Mouse (Mus musculus) layer of hippocampus, adult 8-10 months (tissue): ENCODE measurements around the gene Csf2rb. TPM values are rescaled to one million over a fixed set of nuclear protein-coding genes. Genes with fewer than 3 reads are reported as not detected.

Source experiments
- DNase-seq, 2 experiments: peaks; one replicate each; pipeline ENCODE4 v3.0.0; 2022; ENCODE audit warnings: low spot score in 2 of 2
- microRNA-seq, 2 experiments: library from miRNA; unstranded; fragments of <30 nt; microRNA quantifications; one replicate each; pipeline ENCODE4 v1.2.0; 2022
- total RNA-seq, 4 experiments: library from RNA; stranded (reverse); gene quantifications; 2 replicates each; pipeline ENCODE4 v1.2.4; 2022

Csf2rb gene
- total RNA-seq, 4 experiments from 2014 or later: 1.8 to 9.4 (median 4.4) TPM

DNA sequence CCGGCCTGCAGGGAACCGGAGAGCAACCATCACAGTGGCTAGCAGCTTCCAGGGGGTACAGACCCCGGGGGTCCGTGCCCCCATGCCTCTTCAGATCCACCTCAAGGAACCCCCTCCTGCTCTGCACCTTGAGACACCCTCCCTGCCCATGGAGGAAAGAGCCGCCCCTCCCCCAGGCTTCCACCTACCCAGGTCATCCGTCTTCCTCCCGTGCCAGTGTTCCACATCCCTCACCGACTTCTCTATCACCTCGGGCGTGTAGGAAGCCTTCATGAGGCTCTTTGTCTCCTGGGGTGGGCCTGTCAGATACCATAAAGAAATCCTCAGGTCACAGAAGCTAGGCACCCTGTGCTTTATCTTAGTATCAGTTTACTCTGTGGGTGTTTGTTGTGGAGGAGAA is 53.0 kb downstream of the Csf2rb start:
- DNase-seq: no peak

GRCm38 (mm10) chr15:78380208-78380607 is 54.7 kb downstream of the Csf2rb start:
- no peak for DNase-seq

DNA sequence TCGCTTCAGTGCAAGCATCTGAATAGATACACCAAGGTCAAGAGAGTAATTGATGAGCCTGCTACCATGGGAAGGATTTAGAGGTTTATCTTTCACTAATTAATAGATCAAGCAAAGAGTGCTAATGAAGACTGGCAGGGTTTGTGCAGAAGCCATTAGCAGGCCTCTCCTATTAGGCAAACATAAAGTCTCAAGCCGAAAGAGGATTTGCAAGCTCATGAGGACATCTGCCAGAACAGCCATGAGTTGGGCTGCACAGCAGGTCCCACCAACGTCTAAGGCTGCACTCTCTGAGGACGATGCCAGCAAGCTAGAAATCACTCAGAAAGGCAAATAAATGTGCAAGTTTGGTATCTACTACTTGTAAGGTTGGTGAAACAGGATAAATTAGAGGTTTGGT is 55.2 kb downstream of the Csf2rb start:
- peak; percentile 61 to 62 for DNase-seq

DNA sequence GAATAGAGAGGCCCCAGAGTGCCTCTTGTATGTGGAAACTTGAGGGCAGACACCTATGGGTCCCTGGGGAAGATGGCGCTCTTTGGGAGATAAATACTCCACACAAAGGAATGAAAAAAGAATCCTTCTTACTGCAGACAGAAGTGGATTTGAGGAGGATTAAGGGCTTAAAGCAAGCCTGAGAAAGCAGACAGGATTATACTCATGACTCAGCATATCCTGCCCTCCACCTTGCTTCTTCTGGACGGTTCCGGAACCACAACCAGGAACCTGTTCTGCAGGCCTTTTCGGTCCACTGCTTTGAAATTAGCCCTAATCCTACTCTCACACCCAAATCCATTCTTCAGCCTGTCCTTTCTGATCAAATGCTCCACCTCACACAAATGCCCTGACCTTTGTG is 56.6 kb downstream of the Csf2rb start:
- DNase-seq: no peak

- DNase-seq: peak; percentile 66 to 81
Measured at GRCm38 (mm10) chr15:78383450-78384219, 58.1 kb downstream of the Csf2rb start.

DNA sequence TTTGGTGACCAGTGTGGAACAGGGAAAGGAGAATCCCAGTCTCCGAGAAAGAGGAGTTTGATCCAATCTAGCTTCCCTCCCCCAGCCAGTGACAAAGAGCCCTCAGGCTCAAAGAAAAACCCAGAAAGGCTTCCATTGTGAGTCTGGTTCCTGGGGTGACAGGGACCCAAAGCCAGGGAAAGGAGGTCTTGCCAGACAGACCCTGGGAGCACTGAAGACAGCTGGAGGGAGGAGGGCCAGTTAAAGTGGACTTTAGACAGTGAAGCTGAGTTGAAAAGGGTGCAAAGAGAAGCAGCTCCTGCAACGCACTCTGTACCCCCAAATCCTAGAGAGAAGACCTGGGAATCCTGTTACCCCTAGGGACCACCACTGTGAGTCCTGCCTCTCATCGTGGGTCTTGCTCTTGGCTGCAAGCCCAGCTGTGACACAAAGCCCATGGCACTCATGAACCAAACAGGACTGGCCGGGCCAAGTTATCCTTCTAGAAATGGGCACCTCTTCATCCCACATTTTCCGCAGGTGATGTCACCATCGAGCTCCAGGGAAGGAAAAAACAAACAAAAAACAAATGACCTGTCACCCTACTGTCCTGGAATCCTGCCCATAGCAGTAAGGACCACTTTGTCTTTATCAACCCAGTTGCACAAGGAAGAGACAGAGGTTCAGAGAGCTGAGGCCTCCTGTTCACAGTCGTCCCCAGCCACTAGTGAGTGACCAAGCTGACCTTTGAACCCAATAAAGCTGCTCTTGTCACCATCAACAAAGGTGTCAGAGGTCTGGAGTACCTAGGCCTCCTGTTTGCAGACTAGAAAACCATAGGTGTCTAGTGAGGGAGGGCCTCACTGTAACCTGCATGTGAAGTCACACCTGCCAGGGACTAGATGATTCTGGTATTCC is 58.9 kb downstream of the Csf2rb start:
- peak; percentile 57 to 77 for DNase-seq

DNA sequence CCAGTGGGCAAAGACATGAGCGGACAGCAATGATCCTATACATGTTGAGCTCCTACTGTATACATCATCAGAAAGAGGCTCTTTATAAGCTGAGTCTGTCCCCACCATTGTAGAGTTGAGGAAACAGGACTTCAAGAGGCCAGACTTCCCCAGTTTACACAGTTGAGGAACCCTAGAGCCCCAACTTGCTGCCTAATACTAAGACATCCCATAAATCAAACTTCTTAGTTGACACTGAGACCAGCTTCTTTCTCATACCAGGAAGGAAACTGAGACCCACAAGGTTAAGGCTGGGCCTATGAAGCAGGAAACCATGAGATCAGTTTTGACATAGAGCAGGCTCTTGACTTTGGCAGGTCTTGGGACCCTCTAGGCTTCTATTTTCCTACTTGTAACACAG is 60.0 kb downstream of the Csf2rb start:
- DNase-seq: no peak

GRCm38 (mm10) chr15:78390855-78391254 is 65.3 kb downstream of the Csf2rb start:
- no peak for DNase-seq

GRCm38 (mm10) chr15:78395478-78395962 is 70.0 kb downstream of the Csf2rb start, which contains the start of gene Tex33:
Gene Tex33 (minus strand): TSS chr15:78395912.
- no peak for DNase-seq

DNA sequence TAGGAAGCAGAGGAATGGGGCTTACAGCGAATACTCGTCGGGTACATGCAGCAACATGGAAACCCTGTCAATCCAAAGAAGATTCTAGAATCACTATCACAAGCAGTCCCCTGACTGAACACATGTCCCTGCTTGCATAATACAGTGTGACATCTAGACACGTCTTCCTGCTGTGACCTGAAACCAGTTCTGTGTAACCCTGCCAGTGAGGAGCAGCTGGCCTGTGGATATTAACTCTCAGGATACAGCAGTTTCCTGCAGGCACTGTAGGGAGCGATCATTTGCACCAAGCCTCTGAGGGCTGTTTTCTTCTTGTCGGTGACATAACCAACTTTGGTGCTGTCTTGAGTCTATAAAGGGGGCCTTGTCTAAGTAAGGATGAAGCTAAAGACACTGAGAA is 75.8 kb downstream of the Csf2rb start:
- DNase-seq: no peak

GRCm38 (mm10) chr15:78401921-78402320 is 76.4 kb downstream of the Csf2rb start:
- DNase-seq: peak; percentile 61 to 62

DNA sequence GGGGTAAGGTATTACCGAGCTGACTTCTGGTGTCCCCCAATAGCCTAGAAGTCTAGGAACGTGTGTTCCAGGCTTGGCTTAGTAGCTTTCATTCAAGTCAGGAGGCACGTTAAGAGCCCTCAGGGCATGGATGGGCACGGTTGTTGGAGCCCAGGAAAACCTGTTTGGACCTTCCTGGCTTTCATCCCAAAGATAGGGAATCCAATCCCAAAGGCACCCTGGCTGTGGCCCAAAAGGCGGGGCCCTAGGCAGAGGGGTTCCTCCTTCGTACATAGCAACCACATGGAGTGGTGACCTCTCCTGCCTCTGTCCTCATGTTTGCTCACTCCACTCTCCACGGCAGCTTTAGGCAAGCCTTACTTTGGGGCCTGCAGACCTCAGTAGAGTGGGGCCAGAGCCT is 76.9 kb downstream of the Csf2rb start:
- no peak for DNase-seq

DNA sequence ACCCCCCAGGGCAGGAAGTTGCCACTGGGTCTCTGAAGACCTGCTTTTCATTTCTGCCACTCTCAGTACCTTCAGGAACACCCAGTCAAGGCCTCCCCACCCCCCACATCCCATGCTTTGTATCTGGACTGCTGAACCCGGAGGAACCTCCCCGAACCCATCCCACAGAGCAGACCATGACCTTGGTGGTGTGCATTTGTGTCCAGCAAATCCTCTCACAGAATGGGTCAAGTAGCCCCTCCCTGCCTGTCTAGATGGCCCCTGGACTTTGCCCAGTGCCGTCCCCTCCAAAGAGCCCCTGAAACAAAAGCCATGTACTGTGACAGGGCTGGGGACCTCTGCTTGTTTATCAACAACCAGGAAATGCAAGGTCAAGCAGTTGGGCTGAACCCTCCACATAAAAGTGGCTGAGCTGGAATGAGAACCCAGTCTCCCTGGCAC is 77.8 kb downstream of the Csf2rb start:
- no peak for DNase-seq

Small RNA genes lying within 50 kb of the gene (microRNA-seq; reads per million reads assigned to microRNA genes)
- gene Mir7676-1 (0 reads per million in 2 experiments), gene Mir7676-2 (0 reads per million in 2 experiments)

Other genes starting within 250 kb of the Csf2rb start
- gene Cacng2, start 205.7 kb upstream of the Csf2rb start, total RNA-seq: 10 to 100 TPM; 30.6 to 36.9 (median 33.2) TPM
- gene Ift27, start 151.6 kb upstream of the Csf2rb start, total RNA-seq: 10 to 100 TPM; 20.4 to 29.8 (median 25.7) TPM
- 10 to 100 TPM; 58.2 to 61.8 (median 60.5) TPM for gene Pvalb, start 119.4 kb upstream of the Csf2rb start, total RNA-seq
- 1 to 10 TPM; 1.2 to 5.0 (median 1.7) TPM for gene Ncf4, start 81.0 kb upstream of the Csf2rb start, total RNA-seq
- gene Csf2rb2, start 20.0 kb upstream of the Csf2rb start, total RNA-seq: 1 to 10 TPM; 1.4 to 4.5 (median 2.9) TPM
- not detected for gene Tex33, start 70.2 kb downstream of the Csf2rb start, total RNA-seq
- gene Tst, start 80.2 kb downstream of the Csf2rb start, total RNA-seq: 10 to 100 TPM; 36.9 to 47.4 (median 42.3) TPM
- 10 to 100 TPM; 23.1 to 38.1 (median 30.3) TPM for gene Mpst, start 80.7 kb downstream of the Csf2rb start, total RNA-seq
- 100 to 1,000 TPM; 245 to 269 (median 260) TPM for gene Kctd17, start 102.8 kb downstream of the Csf2rb start, total RNA-seq
- 1 to 10 TPM; 1.7 to 3.1 (median 2.9) TPM for gene Tmprss6, start 142.9 kb downstream of the Csf2rb start, total RNA-seq
- gene Il2rb, start 169.5 kb downstream of the Csf2rb start, total RNA-seq: under 1 TPM; 0.12 to 0.50 (median 0.30) TPM
- gene C1qtnf6, start 205.7 kb downstream of the Csf2rb start, total RNA-seq: 1 to 10 TPM; 2.1 to 3.4 (median 3.0) TPM
- 10 to 100 TPM; 25.8 to 31.9 (median 27.1) TPM for gene Sstr3, start 218.9 kb downstream of the Csf2rb start, total RNA-seq
- 10 to 100 TPM in 1 of 4 experiments, 1 to 10 TPM in 3; 1.5 to 21.5 (median 4.6) TPM for gene Rac2, start 247.0 kb downstream of the Csf2rb start, total RNA-seq